Mouse (Mus musculus) cortical plate, adult 2 months (tissue): ENCODE measurements at regions not wholly inside any gene's neighbourhood (a gene's known extent, or its start where the extent isn't known, plus 50 kb on each side); places are given as distances from the start of the nearest gene placed in this dataset.

Experiments used
- CTCF ChIP-seq: fragments of 200-500 bp; IDR thresholded peaks from 2 replicates; pipeline ENCODE4 v1.5.1; 2011; ENCODE audit warnings: mild to moderate bottlenecking, control low read depth, low read length; ENCODE audit not compliant: insufficient read depth; ENCODE audit errors: extremely low read depth
- POLR2A ChIP-seq: fragments of 200-500 bp; IDR thresholded peaks from 2 replicates; pipeline ENCODE4 v1.6.1; 2011; ENCODE audit warnings: mild to moderate bottlenecking, low read length, control low read depth; ENCODE audit not compliant: insufficient read depth; ENCODE audit errors: extremely low read depth

- no peak for TF ChIP-seq POLR2A
- no peak for TF ChIP-seq CTCF
Observed at GRCm38 (mm10) chr19:56102454-56103080, 184.4 kb upstream of the Habp2 start.
